Mouse (Mus musculus) left cerebral cortex, adult 9 months (tissue): ENCODE measurements at regions not wholly inside any gene's neighbourhood (a gene's known extent, or its start where the extent isn't known, plus 50 kb on each side); places are given as distances from the start of the nearest gene placed in this dataset.

Experiments used
- DNase-seq, 2 experiments: peaks; one replicate each; pipeline ENCODE4 v3.0.0; 2022; ENCODE audit warnings: low spot score in 2 of 2

DNA sequence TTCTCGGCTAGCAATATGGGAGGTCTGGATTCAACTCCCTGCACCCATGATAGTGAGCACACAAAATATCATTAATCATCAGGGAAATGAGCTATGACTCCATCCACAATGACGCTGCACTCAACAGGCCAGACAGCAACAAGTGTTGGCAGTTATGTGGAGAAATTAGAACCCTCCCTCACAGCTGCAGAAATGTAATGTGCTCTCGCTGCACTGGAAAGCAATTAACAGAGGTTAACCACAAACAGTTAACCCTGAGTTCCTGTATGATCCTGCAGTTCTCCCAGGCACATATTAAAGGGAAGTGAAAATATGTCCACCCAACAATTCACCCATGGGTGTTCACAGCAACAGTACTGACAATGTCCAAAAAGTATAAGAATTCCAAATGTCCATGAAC lies 54.0 kb upstream of the Jade2 start:
- DNase-seq: no peak

DNA sequence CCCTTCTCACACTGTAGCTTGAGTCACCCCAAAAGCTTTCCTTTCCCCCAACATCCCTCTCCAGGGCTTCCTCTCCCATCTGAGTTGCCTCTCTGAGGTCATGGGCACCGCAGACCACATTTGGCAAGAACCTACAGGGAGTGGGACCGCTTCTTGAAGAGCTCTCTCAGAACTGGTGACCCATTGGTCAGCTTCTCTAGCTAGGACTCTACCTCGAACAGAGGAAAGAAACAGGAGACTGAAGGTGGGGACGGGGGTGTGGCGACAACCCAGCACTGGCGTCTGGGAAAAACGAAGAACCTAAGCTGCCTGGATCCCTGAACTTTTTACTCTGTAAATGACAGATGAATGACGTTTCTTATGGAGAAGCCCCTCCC lies 51.8 kb upstream of the Cdkn2aipnl start:
- DNase-seq: no peak

DNA sequence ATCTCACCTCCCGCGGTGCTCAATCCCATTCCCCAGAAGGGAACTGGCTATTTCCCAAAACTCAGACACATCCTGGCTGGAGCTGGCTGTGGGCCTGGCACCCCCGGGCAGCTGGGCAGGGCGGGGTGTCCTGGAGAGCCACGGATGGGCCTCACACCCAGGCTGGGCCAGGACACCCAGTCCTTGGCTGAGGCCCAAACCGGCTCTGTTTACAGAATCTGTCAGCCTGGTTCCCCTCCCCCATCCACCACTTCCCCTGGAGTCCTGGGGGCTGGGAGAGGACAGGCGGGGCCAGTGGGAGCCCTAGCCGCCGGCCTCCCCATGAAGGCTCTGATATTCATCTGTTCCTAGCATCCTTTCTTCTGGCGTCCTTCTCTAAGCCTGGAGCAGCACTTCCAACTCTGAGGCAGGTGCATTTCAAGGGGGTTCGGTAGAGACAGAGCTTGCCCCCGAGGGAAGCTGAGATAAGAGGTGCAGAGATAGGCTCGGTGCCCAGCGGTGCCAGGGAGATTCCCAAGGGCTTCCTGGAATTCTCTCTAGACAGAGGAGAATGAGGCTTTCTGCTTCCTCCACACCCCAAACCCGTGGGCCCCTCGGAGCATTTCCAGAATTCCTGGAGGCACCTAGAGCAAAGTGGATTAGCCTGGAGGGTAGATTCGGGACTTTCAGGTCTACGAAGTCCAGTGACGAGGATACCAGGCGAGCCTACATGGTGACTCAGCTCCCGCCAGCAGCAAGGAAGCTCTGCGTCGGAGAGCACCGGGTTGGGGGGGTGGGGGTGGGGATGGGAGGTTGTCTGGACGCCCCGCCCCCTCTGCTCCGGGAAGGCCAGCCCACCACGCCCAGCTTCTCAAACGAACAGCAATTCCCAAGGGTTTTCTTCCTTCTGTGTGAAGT lies 51.2 kb upstream of the Cdkn2aipnl start:
- peak; percentile 70 to 89 for DNase-seq
